Mouse (Mus musculus): ENCODE measurements around the gene B3gnt6. TPM values are rescaled to one million over a fixed set of nuclear protein-coding genes. Genes with fewer than 3 reads are reported as not detected.

B3gnt6 gene
- polyA plus RNA-seq, 1 experiment: 0.40 TPM

- TF ChIP-seq CTCF (IDR thresholded peaks at IDR 0.05; ENCODE audit: extremely low read depth, insufficient read depth, low read length) (no peak), POLR2A (IDR thresholded peaks at IDR 0.05; ENCODE audit: extremely low read depth, insufficient read depth, low read length) (no peak)
- H3K4me1 ChIP-seq (ENCODE audit: control insufficient read depth, insufficient read depth, low read length): no peaks in the 10 kb centered on the region
- H3K27ac ChIP-seq (ENCODE audit: insufficient read depth, low read length): no peak overlapping the region
- H3K4me3 ChIP-seq (ENCODE audit: insufficient read depth, low read length): no peak overlapping the region
These were observed 45.4 kb downstream of the B3gnt6 start for GRCm38 (mm10) chr7:98153892-98154291.

DNA sequence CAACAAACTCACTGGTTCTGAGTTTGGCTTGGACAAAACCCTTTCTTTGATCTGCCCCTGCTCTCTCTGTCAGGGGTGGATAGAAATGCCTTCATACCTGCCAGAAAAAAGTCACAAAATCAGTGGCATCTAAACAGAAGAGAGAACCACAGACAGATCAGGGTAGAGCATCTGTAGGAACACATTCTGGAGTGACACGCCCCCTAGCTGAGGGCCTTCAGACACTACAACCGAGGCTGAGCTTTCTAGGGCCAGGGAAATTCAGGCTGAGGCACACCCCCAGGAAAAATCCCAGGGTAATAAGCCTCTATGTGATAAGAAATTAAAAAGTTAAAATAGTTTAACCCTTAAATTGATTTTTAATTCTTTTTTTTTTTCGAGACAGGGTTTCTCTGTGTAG lies 45.9 kb downstream of the B3gnt6 start:
- H3K27ac ChIP-seq (ENCODE audit: insufficient read depth, low read length): no peak overlapping the region
- H3K4me3 ChIP-seq (ENCODE audit: insufficient read depth, low read length): no peak overlapping the region
- TF ChIP-seq POLR2A (IDR thresholded peaks at IDR 0.05; ENCODE audit: extremely low read depth, insufficient read depth, low read length) (no peak), CTCF (IDR thresholded peaks at IDR 0.05; ENCODE audit: extremely low read depth, insufficient read depth, low read length) (0 out of 2 replicates have a peak, but pooled peaks have one; percentile 11)
- no peaks in the 10 kb centered on the region for H3K4me1 ChIP-seq (ENCODE audit: control insufficient read depth, insufficient read depth, low read length)

DNA sequence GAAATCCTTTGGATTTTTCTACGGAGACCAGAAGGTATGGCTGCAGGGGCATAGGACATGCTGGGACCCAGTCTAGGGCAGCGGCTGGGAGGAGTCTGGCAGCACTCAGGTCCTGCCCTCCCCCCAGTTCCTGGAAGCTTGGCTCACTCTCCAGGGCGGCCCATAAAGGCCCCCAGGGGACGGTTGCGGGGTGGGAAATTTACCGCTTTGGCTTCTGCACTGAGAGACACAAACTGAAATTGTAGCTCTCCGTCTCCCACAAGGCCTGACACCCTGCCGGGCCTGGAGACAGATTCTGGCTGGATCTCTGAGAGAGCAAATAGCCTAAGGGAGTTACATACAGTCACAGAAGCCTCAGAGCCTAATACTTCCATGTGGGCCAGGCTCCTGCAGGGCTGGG lies 46.9 kb downstream of the B3gnt6 start:
- no peak overlapping the region for H3K27ac ChIP-seq (ENCODE audit: insufficient read depth, low read length)
- TF ChIP-seq CTCF (IDR thresholded peaks at IDR 0.05; ENCODE audit: extremely low read depth, insufficient read depth, low read length): no peak
- no peak for TF ChIP-seq POLR2A (IDR thresholded peaks at IDR 0.05; ENCODE audit: extremely low read depth, insufficient read depth, low read length)
- H3K4me1 ChIP-seq (ENCODE audit: control insufficient read depth, insufficient read depth, low read length): no peaks in the 10 kb centered on the region
- no peak overlapping the region for H3K4me3 ChIP-seq (ENCODE audit: insufficient read depth, low read length)

DNA sequence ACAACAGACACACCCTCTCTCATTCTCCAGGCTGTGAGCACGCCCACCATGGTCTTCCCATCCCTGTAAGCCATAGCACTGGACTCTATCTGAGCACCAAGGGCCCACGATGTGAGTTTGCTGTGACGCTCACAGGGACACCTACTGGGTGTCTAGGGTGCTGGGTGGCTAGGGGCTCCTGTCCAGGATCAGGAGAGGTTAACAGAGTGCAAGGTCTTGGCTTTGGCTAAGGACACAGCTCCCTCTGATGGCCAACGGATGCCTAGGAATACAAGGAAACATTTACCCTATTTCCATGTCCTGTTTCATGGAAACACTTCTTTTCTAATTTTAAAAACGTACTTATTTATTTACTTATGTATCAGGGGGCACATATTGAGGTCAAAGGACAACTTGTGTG lies 48.8 kb downstream of the B3gnt6 start:
- H3K4me1 ChIP-seq (ENCODE audit: control insufficient read depth, insufficient read depth, low read length): no peaks in the 10 kb centered on the region
- no peak overlapping the region for H3K4me3 ChIP-seq (ENCODE audit: insufficient read depth, low read length)
- H3K27ac ChIP-seq (ENCODE audit: insufficient read depth, low read length): no peak overlapping the region
- TF ChIP-seq CTCF (IDR thresholded peaks at IDR 0.05; ENCODE audit: extremely low read depth, insufficient read depth, low read length) (peak; percentile 31; the same call in 1 of the 2 replicates), POLR2A (IDR thresholded peaks at IDR 0.05; ENCODE audit: extremely low read depth, insufficient read depth, low read length) (no peak)

- no peak for TF ChIP-seq POLR2A (IDR thresholded peaks at IDR 0.05; ENCODE audit: extremely low read depth, insufficient read depth, low read length)
- no peak for TF ChIP-seq CTCF (IDR thresholded peaks at IDR 0.05; ENCODE audit: extremely low read depth, insufficient read depth, low read length)
- Histone ChIP-seq H3K4me3 (ENCODE audit: insufficient read depth, low read length) (no peak overlapping the region), H3K27ac (ENCODE audit: insufficient read depth, low read length) (no peak overlapping the region), H3K4me1 (ENCODE audit: control insufficient read depth, insufficient read depth, low read length) (no peaks in the 10 kb centered on the region)
These were observed 49.5 kb downstream of the B3gnt6 start for GRCm38 (mm10) chr7:98149802-98150201.

GRCm38 (mm10) chr7:98148721-98149407 lies 50.4 kb downstream of the B3gnt6 start:
- Histone ChIP-seq H3K4me3 (ENCODE audit: insufficient read depth, low read length) (no peak overlapping the region), H3K27ac (ENCODE audit: insufficient read depth, low read length) (no peak overlapping the region), H3K4me1 (ENCODE audit: control insufficient read depth, insufficient read depth, low read length) (no peaks in the 10 kb centered on the region)
- no peak for TF ChIP-seq POLR2A (IDR thresholded peaks at IDR 0.05; ENCODE audit: extremely low read depth, insufficient read depth, low read length)
- no peak for TF ChIP-seq CTCF (IDR thresholded peaks at IDR 0.05; ENCODE audit: extremely low read depth, insufficient read depth, low read length)

- H3K4me1 ChIP-seq (ENCODE audit: control insufficient read depth, insufficient read depth, low read length): no peaks in the 10 kb centered on the region
- no peak for TF ChIP-seq CTCF (IDR thresholded peaks at IDR 0.05; ENCODE audit: extremely low read depth, insufficient read depth, low read length)
- TF ChIP-seq POLR2A (IDR thresholded peaks at IDR 0.05; ENCODE audit: extremely low read depth, insufficient read depth, low read length): no peak
- H3K4me3 ChIP-seq (ENCODE audit: insufficient read depth, low read length): no peak overlapping the region
- no peak overlapping the region for H3K27ac ChIP-seq (ENCODE audit: insufficient read depth, low read length)
These were observed 51.5 kb downstream of the B3gnt6 start for GRCm38 (mm10) chr7:98147766-98148165.

GRCm38 (mm10) chr7:98146447-98146845 lies 52.8 kb downstream of the B3gnt6 start:
- no peak overlapping the region for H3K27ac ChIP-seq (ENCODE audit: insufficient read depth, low read length)
- no peaks in the 10 kb centered on the region for H3K4me1 ChIP-seq (ENCODE audit: control insufficient read depth, insufficient read depth, low read length)
- TF ChIP-seq CTCF (IDR thresholded peaks at IDR 0.05; ENCODE audit: extremely low read depth, insufficient read depth, low read length) (no peak), POLR2A (IDR thresholded peaks at IDR 0.05; ENCODE audit: extremely low read depth, insufficient read depth, low read length) (no peak)
- no peak overlapping the region for H3K4me3 ChIP-seq (ENCODE audit: insufficient read depth, low read length)

GRCm38 (mm10) chr7:98145842-98146446 lies 53.3 kb downstream of the B3gnt6 start:
- Histone ChIP-seq H3K27ac (ENCODE audit: insufficient read depth, low read length) (no peak overlapping the region), H3K4me3 (ENCODE audit: insufficient read depth, low read length) (no peak overlapping the region), H3K4me1 (ENCODE audit: control insufficient read depth, insufficient read depth, low read length) (no peaks in the 10 kb centered on the region)
- TF ChIP-seq POLR2A (IDR thresholded peaks at IDR 0.05; ENCODE audit: extremely low read depth, insufficient read depth, low read length): no peak
- TF ChIP-seq CTCF (IDR thresholded peaks at IDR 0.05; ENCODE audit: extremely low read depth, insufficient read depth, low read length): no peak

GRCm38 (mm10) chr7:98145402-98145801 lies 53.9 kb downstream of the B3gnt6 start, which contains the start of gene Omp:
TSS of gene Omp (minus strand) at chr7:98145502.
- Histone ChIP-seq H3K4me1 (ENCODE audit: control insufficient read depth, insufficient read depth, low read length) (no peaks in the 10 kb centered on the region), H3K27ac (ENCODE audit: insufficient read depth, low read length) (no peak within 1 kb of the TSS), H3K4me3 (ENCODE audit: insufficient read depth, low read length) (no peak within 1 kb of the TSS)
- no peak for TF ChIP-seq POLR2A (IDR thresholded peaks at IDR 0.05; ENCODE audit: extremely low read depth, insufficient read depth, low read length)
- no peak for TF ChIP-seq CTCF (IDR thresholded peaks at IDR 0.05; ENCODE audit: extremely low read depth, insufficient read depth, low read length)
